Mouse (Mus musculus) C2C12 (cell line): ENCODE measurements around the gene Gpr108.

ENCODE experiments used
- CTCF ChIP-seq: IDR thresholded peaks from one replicate; pipeline ENCODE4 v1.5.1; 2011; ENCODE audit not compliant: control insufficient read depth, insufficient read depth, insufficient read length
- MYOD1 ChIP-seq: IDR thresholded peaks from one replicate; pipeline ENCODE4 v1.6.1; 2011; ENCODE audit warnings: low read depth; ENCODE audit not compliant: control insufficient read depth, insufficient read length
- MYOG ChIP-seq: IDR thresholded peaks from one replicate; pipeline ENCODE4 v1.6.1; 2011; ENCODE audit not compliant: control insufficient read depth, insufficient read length; ENCODE audit errors: extremely low read depth
- USF1 ChIP-seq: IDR thresholded peaks from one replicate; pipeline ENCODE4 v1.6.1; 2011; ENCODE audit warnings: low read depth, mild to moderate bottlenecking, control low read depth, moderate library complexity

GRCm38 (mm10) chr17:57289252-57289651, 41.0 kb upstream of the Gpr108 start:
- no peak for TF ChIP-seq CTCF
- no peak for TF ChIP-seq MYOD1
- TF ChIP-seq MYOG, result no peak
- TF ChIP-seq USF1, result no peak
